Mouse (Mus musculus) small intestine, adult 2 months (tissue): ENCODE data around the gene 2610528J11Rik.

ENCODE experiments used
- CTCF ChIP-seq: fragments of 200-500 bp; IDR thresholded peaks from 2 replicates; pipeline ENCODE4 v1.5.1; 2012; ENCODE audit warnings: low read depth, mild to moderate bottlenecking, control low read depth, inconsistent platforms, low read length, moderate library complexity, mixed read lengths; ENCODE audit not compliant: insufficient replicate concordance, insufficient read length; ENCODE audit errors: extremely low read depth
- POLR2A ChIP-seq: fragments of 200-500 bp; IDR thresholded peaks from 2 replicates; pipeline ENCODE4 v1.6.1; 2012; ENCODE audit warnings: low read depth, mild to moderate bottlenecking, control low read depth, inconsistent platforms, low read length, moderate library complexity

GRCm38 (mm10) chr4:118533605-118534004, 6.8 kb downstream of the 2610528J11Rik start:
- TF ChIP-seq CTCF (no peak), POLR2A (no peak)
